Mouse (Mus musculus) left cerebral cortex, postnatal 25 days (tissue): ENCODE data around the gene 2310046K23Rik. TPM values are rescaled to one million over a fixed set of nuclear protein-coding genes. Genes with fewer than 3 reads are reported as not detected.

Experiments
- total RNA-seq, 2 experiments: library from RNA; stranded (reverse); gene quantifications; 2 replicates each; pipeline ENCODE4 v1.2.3; 2021

Gene 2310046K23Rik
- total RNA-seq, 2 experiments from 2014 or later: not detected

Other genes with a start within 250 kb of the 2310046K23Rik start
- not detected for gene Sprr2a3, start 249.1 kb downstream of the 2310046K23Rik start, total RNA-seq
- gene Sprr2b, start 217.9 kb downstream of the 2310046K23Rik start, total RNA-seq: not detected
- gene Sprr2d, start 195.4 kb downstream of the 2310046K23Rik start, total RNA-seq: not detected
- gene Sprr2e, start 182.4 kb downstream of the 2310046K23Rik start, total RNA-seq: not detected
- gene Sprr2f, start 169.3 kb downstream of the 2310046K23Rik start, total RNA-seq: not detected
- gene Sprr2h, start 148.8 kb downstream of the 2310046K23Rik start, total RNA-seq: not detected
- not detected for gene Sprr2i, start 126.5 kb downstream of the 2310046K23Rik start, total RNA-seq
- gene Sprr2j-ps, start 116.4 kb downstream of the 2310046K23Rik start, total RNA-seq: not detected
- gene Gm9774, start 105.1 kb downstream of the 2310046K23Rik start, total RNA-seq: 1 to 10 TPM; 3.5 to 3.9 TPM
- gene Sprr2k, start 101.9 kb downstream of the 2310046K23Rik start, total RNA-seq: not detected
- not detected for gene Sprr1b, start 95.7 kb downstream of the 2310046K23Rik start, total RNA-seq
- gene Sprr3, start 75.8 kb downstream of the 2310046K23Rik start, total RNA-seq: not detected
- gene Sprr1a, start 48.6 kb downstream of the 2310046K23Rik start, total RNA-seq: not detected
- not detected for gene Sprr4, start 34.0 kb downstream of the 2310046K23Rik start, total RNA-seq
- not detected for gene Ivl, start 39.2 kb upstream of the 2310046K23Rik start, total RNA-seq
- gene Smcp, start 54.5 kb upstream of the 2310046K23Rik start, total RNA-seq: not detected
- not detected for gene 2210017I01Rik, start 73.0 kb upstream of the 2310046K23Rik start, total RNA-seq
- gene Lce6a, start 87.1 kb upstream of the 2310046K23Rik start, total RNA-seq: not detected
- not detected for gene Lce1a1, start 113.8 kb upstream of the 2310046K23Rik start, total RNA-seq
- gene Lce1b, start 122.4 kb upstream of the 2310046K23Rik start, total RNA-seq: not detected
- gene Lce1a2, start 135.8 kb upstream of the 2310046K23Rik start, total RNA-seq: not detected
- not detected for gene Lce1c, start 144.7 kb upstream of the 2310046K23Rik start, total RNA-seq
- not detected for gene Lce1d, start 152.7 kb upstream of the 2310046K23Rik start, total RNA-seq
- gene Lce1e, start 174.6 kb upstream of the 2310046K23Rik start, total RNA-seq: not detected
- gene Lce1f, start 185.8 kb upstream of the 2310046K23Rik start, total RNA-seq: not detected
- gene Gm38119, start 204.6 kb upstream of the 2310046K23Rik start, total RNA-seq: not detected
- gene Lce1g, start 217.8 kb upstream of the 2310046K23Rik start, total RNA-seq: not detected
- gene Lce1h, start 230.6 kb upstream of the 2310046K23Rik start, total RNA-seq: not detected
- not detected for gene Lce1i, start 244.4 kb upstream of the 2310046K23Rik start, total RNA-seq